Comparison of ENCODE assay signal across 18 mouse cellular contexts in the genomic region with DNA sequence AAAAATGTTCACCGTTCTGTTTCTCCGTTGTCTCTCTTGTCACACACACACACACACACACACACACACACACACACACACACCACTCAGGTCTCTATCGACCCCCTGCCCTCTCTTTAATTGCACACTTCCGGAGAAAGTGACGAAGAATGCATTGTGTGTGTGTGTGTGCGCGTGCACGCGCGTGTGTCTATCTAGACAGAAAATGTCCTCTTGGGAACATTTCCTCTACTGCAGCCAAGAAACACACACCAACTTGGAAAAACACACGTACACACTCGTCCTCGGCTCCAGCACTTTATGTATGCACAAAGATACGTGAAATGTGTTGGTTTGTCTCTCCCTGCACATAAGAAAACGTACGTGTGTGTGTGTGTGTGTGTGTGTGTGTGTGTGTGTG.
DNase-seq lines count a peak whose midpoint lies in the region; ATAC-seq and TF ChIP-seq lines count a peak whose summit lies in the region.
"Had no signal": no experiment of that assay in that cellular context is flagged by ENCODE, and none has a peak within 500 bp of the region (broad histone marks: within the 10 kb centered on the region; RNA-seq: fewer than 3 reads in every experiment).

No protein-coding gene starts in this region.

- no peak overlapping the region for H3K4me2 ChIP-seq in hindbrain, embryonic 12.5 days (replicated peaks)
- no peak overlapping the region for H3K4me2 ChIP-seq in hindbrain, embryonic 11.5 days (replicated peaks; ENCODE audit: low read depth, low read length)
- H3K4me2 ChIP-seq in lung, postnatal 0 days (replicated peaks; ENCODE audit: low read depth, low read length) = no peak overlapping the region
- no peak overlapping the region for H3K4me2 ChIP-seq in hindbrain, embryonic 14.5 days (replicated peaks)
- H3K4me2 ChIP-seq in limb, embryonic 14.5 days (replicated peaks; ENCODE audit: low read depth, low read length, severe bottlenecking) = no peak overlapping the region
- H3K4me2 ChIP-seq: forebrain, embryonic 13.5 days; midbrain, embryonic 12.5 days had no signal

- TF ChIP-seq CTCF in lung, postnatal 0 days (IDR thresholded peaks at IDR 0.05) = no peak

- no peak overlapping the region for H3K9ac ChIP-seq in hindbrain, embryonic 12.5 days
- no peak overlapping the region for H3K9ac ChIP-seq in hindbrain, embryonic 11.5 days (ENCODE audit: low read depth, low read length)
- no peak overlapping the region for H3K9ac ChIP-seq in lung, postnatal 0 days (replicated peaks; ENCODE audit: low read depth)
- H3K9ac ChIP-seq in hindbrain, embryonic 14.5 days = no peak overlapping the region
- H3K9ac ChIP-seq in limb, embryonic 14.5 days (ENCODE audit: low read depth, low read length, severe bottlenecking) = no peak overlapping the region
- H3K9ac ChIP-seq: forebrain, embryonic 13.5 days; midbrain, embryonic 12.5 days had no signal

- no peak for TF ChIP-seq EP300 in lung, postnatal 0 days (IDR thresholded peaks at IDR 0.05)

- H3K36me3 ChIP-seq in hindbrain, embryonic 12.5 days = no peaks in the 10 kb centered on the region
- H3K36me3 ChIP-seq in hindbrain, embryonic 11.5 days (ENCODE audit: control insufficient read depth, insufficient read depth, low read length) = no peaks in the 10 kb centered on the region
- no peaks in the 10 kb centered on the region for H3K36me3 ChIP-seq in lung, postnatal 0 days (ENCODE audit: insufficient read depth, low read length)
- H3K36me3 ChIP-seq in hindbrain, embryonic 14.5 days (replicated peaks; ENCODE audit: control insufficient read depth, insufficient read depth) = no peaks in the 10 kb centered on the region
- H3K36me3 ChIP-seq in limb, embryonic 14.5 days (ENCODE audit: control insufficient read depth, insufficient read depth, low read length) = no peaks in the 10 kb centered on the region
- H3K36me3 ChIP-seq: midbrain, embryonic 12.5 days had no signal

- no peak for ATAC-seq in hindbrain, embryonic 12.5 days (ENCODE audit: low FRiP score)
- ATAC-seq in hindbrain, embryonic 11.5 days (ENCODE audit: low FRiP score) = no peak
- no peak for ATAC-seq in lung, postnatal 0 days
- no peak for ATAC-seq in hindbrain, embryonic 14.5 days (ENCODE audit: low FRiP score)
- no peak for ATAC-seq in limb, embryonic 14.5 days (ENCODE audit: low FRiP score, low read depth)
- no peak for ATAC-seq in granulocyte monocyte progenitor cell, adult 5-6 weeks (replicated peaks; ENCODE audit: poor library complexity, severe bottlenecking)

- H3K27ac ChIP-seq in hindbrain, embryonic 12.5 days = peak overlapping the region; percentile 44
- H3K27ac ChIP-seq in hindbrain, embryonic 11.5 days (ENCODE audit: low read depth, low read length) = no peak overlapping the region
- H3K27ac ChIP-seq in lung, postnatal 0 days (ENCODE audit: low read length) = peak overlapping the region; percentile 14; the same call in 1 of the 2 replicates
- peak overlapping the region; percentile 14; the same call in 1 of the 2 replicates for H3K27ac ChIP-seq in hindbrain, embryonic 14.5 days
- H3K27ac ChIP-seq in limb, embryonic 14.5 days (replicated peaks; ENCODE audit: low read depth, low read length) = peak overlapping the region; percentile 72
- H3K27ac ChIP-seq: forebrain, embryonic 13.5 days; gastrocnemius, adult 2 months; heart, adult 2 months had no signal

- DNase-seq in hindbrain, embryonic 11.5 days (ENCODE audit: low spot score) = no peak
- no peak for DNase-seq in lung, postnatal 0 days (ENCODE audit: low spot score)
- DNase-seq in lung, adult 18-20 months = no peak
- DNase-seq in hindbrain, embryonic 14.5 days (ENCODE audit: low spot score) = no peak
- peak; percentile 23 for DNase-seq in limb, embryonic 14.5 days (ENCODE audit: low spot score)
- no peak for DNase-seq in cerebellum, adult 8-10 months
- DNase-seq: cerebellum, adult 11-12 months; gastrocnemius, adult 2 months; heart, adult 2 months; heart, postnatal 36 days; kidney, postnatal 36 days; layer of hippocampus, postnatal 36 days; liver; thymus, postnatal 36 days had no signal

- WGBS in hindbrain, embryonic 12.5 days = 63% methylated on average over 16 of the region's 16 CpGs
- 71% methylated on average over 16 of the region's 16 CpGs for WGBS in hindbrain, embryonic 11.5 days
- 27% methylated on average over 14 of the region's 16 CpGs for WGBS in lung, postnatal 0 days
- WGBS in hindbrain, embryonic 14.5 days = 64% methylated on average over 16 of the region's 16 CpGs
- WGBS in limb, embryonic 14.5 days = 25% methylated on average over 16 of the region's 16 CpGs

- no peaks in the 10 kb centered on the region for H3K9me3 ChIP-seq in hindbrain, embryonic 12.5 days (replicated peaks)
- no peaks in the 10 kb centered on the region for H3K9me3 ChIP-seq in hindbrain, embryonic 11.5 days (ENCODE audit: control insufficient read depth, low read length)
- H3K9me3 ChIP-seq in lung, postnatal 0 days (ENCODE audit: low read length) = no peaks in the 10 kb centered on the region
- no peaks in the 10 kb centered on the region for H3K9me3 ChIP-seq in hindbrain, embryonic 14.5 days (ENCODE audit: control insufficient read depth, low read length)
- H3K9me3 ChIP-seq in limb, embryonic 14.5 days (ENCODE audit: control insufficient read depth, low read length) = no peaks in the 10 kb centered on the region
- H3K9me3 ChIP-seq: forebrain, embryonic 13.5 days; midbrain, embryonic 12.5 days had no signal

- H3K4me3 ChIP-seq in hindbrain, embryonic 12.5 days = no peak overlapping the region
- H3K4me3 ChIP-seq in hindbrain, embryonic 11.5 days (ENCODE audit: low read depth, low read length) = no peak overlapping the region
- no peak overlapping the region for H3K4me3 ChIP-seq in lung, postnatal 0 days (ENCODE audit: low read depth, low read length)
- no peak overlapping the region for H3K4me3 ChIP-seq in hindbrain, embryonic 14.5 days (replicated peaks; ENCODE audit: low read length)
- H3K4me3 ChIP-seq in limb, embryonic 14.5 days (replicated peaks; ENCODE audit: low read length) = no peak overlapping the region
- H3K4me3 ChIP-seq: forebrain, embryonic 13.5 days; gastrocnemius, adult 2 months; heart, adult 2 months; midbrain, embryonic 12.5 days had no signal

- H3K27me3 ChIP-seq in hindbrain, embryonic 12.5 days = no peaks in the 10 kb centered on the region
- H3K27me3 ChIP-seq in hindbrain, embryonic 11.5 days (ENCODE audit: control insufficient read depth, insufficient read depth, low read length) = no peaks in the 10 kb centered on the region
- no peaks in the 10 kb centered on the region for H3K27me3 ChIP-seq in lung, postnatal 0 days (replicated peaks; ENCODE audit: insufficient read depth, low read length)
- no peaks in the 10 kb centered on the region for H3K27me3 ChIP-seq in hindbrain, embryonic 14.5 days (ENCODE audit: control insufficient read depth, insufficient read depth, low read length)
- no peaks in the 10 kb centered on the region for H3K27me3 ChIP-seq in limb, embryonic 14.5 days (ENCODE audit: control insufficient read depth, insufficient read depth, low read length)
- H3K27me3 ChIP-seq: forebrain, embryonic 13.5 days; midbrain, embryonic 12.5 days had no signal

- peaks cover 33% of the 10 kb centered on the region for H3K4me1 ChIP-seq in hindbrain, embryonic 12.5 days
- H3K4me1 ChIP-seq in hindbrain, embryonic 11.5 days (replicated peaks; ENCODE audit: control insufficient read depth, insufficient read depth, low read length) = no peaks in the 10 kb centered on the region
- H3K4me1 ChIP-seq in lung, postnatal 0 days (ENCODE audit: insufficient read depth, low read depth, low read length) = no peaks in the 10 kb centered on the region
- peaks cover 19% of the 10 kb centered on the region for H3K4me1 ChIP-seq in hindbrain, embryonic 14.5 days (replicated peaks; ENCODE audit: control insufficient read depth, insufficient read depth, low read length)
- peaks cover 28% of the 10 kb centered on the region for H3K4me1 ChIP-seq in limb, embryonic 14.5 days (ENCODE audit: control insufficient read depth, insufficient read depth, low read length)

- no peak for TF ChIP-seq POLR2A in limb, embryonic 14.5 days (IDR thresholded peaks at IDR 0.05; ENCODE audit: borderline replicate concordance, extremely low read depth, insufficient read depth, insufficient read length)
